Mouse (Mus musculus): ENCODE data around the gene Calhm3.

DNA sequence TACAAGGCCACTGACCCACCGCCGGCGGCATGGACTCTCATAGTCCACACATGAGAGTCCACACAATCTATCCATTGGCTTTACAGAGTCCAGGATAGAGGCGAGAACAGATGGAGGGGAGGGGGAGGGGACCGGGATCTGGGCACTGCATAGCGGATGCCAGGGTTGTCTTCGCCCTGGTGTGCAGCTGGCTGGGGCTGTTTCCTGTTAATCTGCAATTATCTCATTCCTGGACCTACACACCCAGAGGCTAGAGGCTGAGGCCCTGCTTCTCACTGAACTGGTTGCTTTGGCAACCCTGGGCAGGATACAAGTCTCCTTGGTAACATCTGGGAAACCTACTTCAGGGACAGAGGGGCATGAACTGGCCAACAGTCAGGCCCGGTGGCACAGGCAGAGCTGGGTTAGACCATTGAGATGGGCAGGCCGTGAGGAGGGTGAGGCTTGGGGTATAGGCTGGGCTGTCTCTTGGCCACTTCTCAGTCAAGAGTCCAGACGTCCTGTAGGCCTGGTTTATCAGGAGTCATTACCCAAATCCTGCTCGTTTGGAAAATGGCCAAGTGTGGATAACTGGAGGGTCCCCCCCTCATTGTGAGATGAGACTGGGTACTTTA, 31.1 kb upstream of the Calhm3 start:
- no peak for TF ChIP-seq GATA1 (IDR thresholded peaks at IDR 0.05; ENCODE audit: low read length)
- TF ChIP-seq TAL1 (IDR thresholded peaks at IDR 0.05; ENCODE audit: low read length): no peak

All from erythroblast, embryonic 14.5 days (primary cell).